Mouse (Mus musculus): ENCODE measurements at regions not wholly inside any gene's neighbourhood (a gene's known extent, or its start where the extent isn't known, plus 50 kb on each side); places are given as distances from the start of the nearest gene placed in this dataset.

- TF ChIP-seq HCFC1 (IDR thresholded peaks at IDR 0.05; ENCODE audit: borderline replicate concordance, insufficient read depth, low read length), result no peak
- no peak for TF ChIP-seq MAFK (IDR thresholded peaks at IDR 0.05; ENCODE audit: insufficient read depth, low read depth, low read length)
Measured at GRCm38 (mm10) chr11:85973736-85974135, 87.5 kb downstream of the Tbx4 start.
